ENCODE assay signal across 9 mouse cellular contexts in the genomic region with DNA sequence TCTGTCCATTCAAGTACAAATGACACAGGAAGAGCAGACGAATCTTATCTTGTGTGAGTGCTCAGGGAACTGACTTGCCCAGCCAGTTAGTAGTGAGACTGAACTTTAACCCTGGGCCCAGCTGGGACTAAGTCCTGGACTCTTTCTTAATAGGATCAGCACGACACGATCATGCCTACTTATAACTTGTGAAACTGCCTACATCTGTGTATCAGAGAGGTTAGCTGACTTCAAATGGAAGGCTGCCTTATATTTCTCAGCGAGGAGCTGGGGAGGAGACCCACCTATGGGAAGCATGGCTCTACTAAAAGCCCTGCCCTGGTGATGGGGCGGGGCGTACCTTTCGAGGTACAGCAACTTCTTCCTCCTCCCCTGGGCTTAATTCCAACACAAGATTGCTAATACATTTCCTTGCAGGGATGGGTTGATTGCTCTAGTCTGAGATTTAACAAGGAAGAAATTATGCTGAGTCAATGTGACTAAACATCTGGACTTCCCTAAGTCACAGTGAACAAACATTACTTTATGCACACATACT. TPM values are rescaled to one million over a fixed set of nuclear protein-coding genes. Genes with fewer than 3 reads are reported as not detected.
DNase-seq lines count a peak whose midpoint lies in the region; ATAC-seq lines count a peak whose summit lies in the region.
"Had no signal": no experiment of that assay in that cellular context is flagged by ENCODE, and none has a peak within 500 bp of the region (broad histone marks: within the 10 kb centered on the region; RNA-seq: fewer than 3 reads in every experiment).

No protein-coding gene starts in this region.

- H3K9ac ChIP-seq in stomach, embryonic 15.5 days = no peak overlapping the region
- H3K9ac ChIP-seq in forebrain, embryonic 16.5 days (replicated peaks; ENCODE audit: low read depth, low read length) = no peak overlapping the region
- no peak overlapping the region for H3K9ac ChIP-seq in hindbrain, embryonic 13.5 days
- H3K9ac ChIP-seq: midbrain, embryonic 13.5 days had no signal

- WGBS in large intestine, adult 2 months = 19% methylated on average over 7 of the region's 7 CpGs
- WGBS in stomach, embryonic 15.5 days = 47% methylated on average over 7 of the region's 7 CpGs
- WGBS in forebrain, embryonic 16.5 days = 76% methylated on average over 7 of the region's 7 CpGs
- WGBS in hindbrain, embryonic 13.5 days = 77% methylated on average over 7 of the region's 7 CpGs

- DNase-seq in lung, adult 18-20 months = peak; percentile 70 to 79
- no peak for DNase-seq in lung, postnatal 14 days
- DNase-seq in large intestine, adult 2 months (ENCODE audit: low read depth, low spot score) = peak; percentile 97

- peak overlapping the region; percentile 43 for H3K27ac ChIP-seq in brown adipose tissue, adult 24 weeks (replicated peaks; ENCODE audit: low read depth, low read length)
- H3K27ac ChIP-seq in stomach, embryonic 15.5 days = peak overlapping the region; percentile 83
- no peak overlapping the region for H3K27ac ChIP-seq in forebrain, embryonic 16.5 days (ENCODE audit: low read length)
- no peak overlapping the region for H3K27ac ChIP-seq in hindbrain, embryonic 13.5 days
- H3K27ac ChIP-seq: midbrain, embryonic 13.5 days had no signal

- no peaks in the 10 kb centered on the region for H3K9me3 ChIP-seq in stomach, embryonic 15.5 days
- no peaks in the 10 kb centered on the region for H3K9me3 ChIP-seq in forebrain, embryonic 16.5 days (ENCODE audit: control insufficient read depth, low read length)
- H3K9me3 ChIP-seq in hindbrain, embryonic 13.5 days = no peaks in the 10 kb centered on the region
- H3K9me3 ChIP-seq: midbrain, embryonic 13.5 days had no signal

- H3K4me2 ChIP-seq in stomach, embryonic 15.5 days = no peak overlapping the region
- H3K4me2 ChIP-seq in forebrain, embryonic 16.5 days (ENCODE audit: low read length) = no peak overlapping the region
- H3K4me2 ChIP-seq in hindbrain, embryonic 13.5 days = no peak overlapping the region
- H3K4me2 ChIP-seq: midbrain, embryonic 13.5 days had no signal

- H3K27me3 ChIP-seq in stomach, embryonic 15.5 days (replicated peaks) = no peaks in the 10 kb centered on the region
- H3K27me3 ChIP-seq in forebrain, embryonic 16.5 days (replicated peaks; ENCODE audit: control insufficient read depth, insufficient read depth, low read length) = no peaks in the 10 kb centered on the region
- no peaks in the 10 kb centered on the region for H3K27me3 ChIP-seq in hindbrain, embryonic 13.5 days
- H3K27me3 ChIP-seq: midbrain, embryonic 13.5 days had no signal

- H3K4me1 ChIP-seq in brown adipose tissue, adult 24 weeks (ENCODE audit: control insufficient read depth, insufficient read depth, insufficient read length, low read length) = peaks cover 14% of the 10 kb centered on the region
- H3K4me1 ChIP-seq in stomach, embryonic 15.5 days = peaks cover 17% of the 10 kb centered on the region
- peaks cover 7% of the 10 kb centered on the region for H3K4me1 ChIP-seq in forebrain, embryonic 16.5 days (replicated peaks; ENCODE audit: control insufficient read depth, insufficient read depth, low read length)
- peaks cover 25% of the 10 kb centered on the region for H3K4me1 ChIP-seq in hindbrain, embryonic 13.5 days (replicated peaks)

- H3K4me3 ChIP-seq in brown adipose tissue, adult 24 weeks (ENCODE audit: insufficient read depth, low read depth, low read length) = no peak overlapping the region
- H3K4me3 ChIP-seq in stomach, embryonic 15.5 days (replicated peaks) = no peak overlapping the region
- no peak overlapping the region for H3K4me3 ChIP-seq in forebrain, embryonic 16.5 days (replicated peaks; ENCODE audit: low read length)
- H3K4me3 ChIP-seq in hindbrain, embryonic 13.5 days = no peak overlapping the region
- H3K4me3 ChIP-seq: midbrain, embryonic 13.5 days had no signal

- no peaks in the 10 kb centered on the region for H3K36me3 ChIP-seq in stomach, embryonic 15.5 days
- H3K36me3 ChIP-seq in forebrain, embryonic 16.5 days (ENCODE audit: control insufficient read depth, insufficient read depth) = peaks cover 3% of the 10 kb centered on the region; the same call in 1 of the 2 replicates
- peaks cover 5% of the 10 kb centered on the region for H3K36me3 ChIP-seq in hindbrain, embryonic 13.5 days

- ATAC-seq in stomach, embryonic 15.5 days (ENCODE audit: insufficient read depth, low FRiP score, low read depth) = no peak
- ATAC-seq in forebrain, embryonic 16.5 days = no peak
- ATAC-seq in hindbrain, embryonic 13.5 days (ENCODE audit: low FRiP score) = no peak
- ATAC-seq in erythroid progenitor cell, adult 5-6 weeks (replicated peaks; ENCODE audit: low FRiP score, poor library complexity, severe bottlenecking) = no peak
- ATAC-seq: midbrain, embryonic 13.5 days had no signal

RNA-seq across cellular contexts. Expression of a gene that starts 3.9 kb away (rescaled TPM):
- 583 and 610 TPM in 2 replicates for polyA plus RNA-seq in brown adipose tissue, adult 24 weeks (2012; ENCODE audit: insufficient read depth, insufficient read length, missing spikeins)
- polyA plus RNA-seq in large intestine, adult 2 months (2012; rRNA removed) = 273 and 306 TPM in 2 replicates
- polyA plus RNA-seq in stomach, embryonic 15.5 days (2015; fragmentation: Nextera tagmentation; extraction: Ambion mirVana) = 166 and 178 TPM in 2 replicates
- 94.6 and 94.7 TPM in 2 replicates for polyA plus RNA-seq in forebrain, embryonic 16.5 days (2015; fragmentation: Nextera tagmentation; extraction: Ambion mirVana)
- polyA plus RNA-seq in hindbrain, embryonic 13.5 days (2015; fragmentation: Nextera tagmentation; extraction: Ambion mirVana) = 111 and 114 TPM in 2 replicates
- total RNA-seq in erythroid progenitor cell, adult 5-6 weeks (2015; ENCODE audit: low replicate concordance) = 32.1 and 45.7 TPM in 2 replicates
- total RNA-seq in erythroid progenitor cell, adult 5-6 weeks (2017; ENCODE audit: low replicate concordance) = 17.5 and 20.0 TPM in 2 replicates

RNA-seq across cellular contexts. Expression of a gene that starts 33.0 kb away (rescaled TPM):
- not detected in 2 replicates for polyA plus RNA-seq in brown adipose tissue, adult 24 weeks (2012; ENCODE audit: insufficient read depth, insufficient read length, missing spikeins)
- polyA plus RNA-seq in large intestine, adult 2 months (2012; rRNA removed) = 4.9 and 5.1 TPM in 2 replicates
- polyA plus RNA-seq in stomach, embryonic 15.5 days (2015; fragmentation: Nextera tagmentation; extraction: Ambion mirVana) = 22.6 and 23.7 TPM in 2 replicates
- polyA plus RNA-seq in forebrain, embryonic 16.5 days (2015; fragmentation: Nextera tagmentation; extraction: Ambion mirVana) = 22.2 and 24.9 TPM in 2 replicates
- 22.1 and 24.3 TPM in 2 replicates for polyA plus RNA-seq in hindbrain, embryonic 13.5 days (2015; fragmentation: Nextera tagmentation; extraction: Ambion mirVana)
- total RNA-seq in erythroid progenitor cell, adult 5-6 weeks (2015; ENCODE audit: low replicate concordance) = 6.1 and 9.6 TPM in 2 replicates
- total RNA-seq in erythroid progenitor cell, adult 5-6 weeks (2017; ENCODE audit: low replicate concordance) = 6.9 and 44.3 TPM in 2 replicates

RNA-seq across cellular contexts. Expression of a gene that starts 43.9 kb away (rescaled TPM):
- not detected in 2 replicates for polyA plus RNA-seq in brown adipose tissue, adult 24 weeks (2012; ENCODE audit: insufficient read depth, insufficient read length, missing spikeins)
- 0.14 TPM in 1 of 2 replicates, not detected in the other for polyA plus RNA-seq in large intestine, adult 2 months (2012; rRNA removed)
- polyA plus RNA-seq in stomach, embryonic 15.5 days (2015; fragmentation: Nextera tagmentation; extraction: Ambion mirVana) = 0.35 and 0.41 TPM in 2 replicates
- 1.4 and 1.8 TPM in 2 replicates for polyA plus RNA-seq in forebrain, embryonic 16.5 days (2015; fragmentation: Nextera tagmentation; extraction: Ambion mirVana)
- polyA plus RNA-seq in hindbrain, embryonic 13.5 days (2015; fragmentation: Nextera tagmentation; extraction: Ambion mirVana) = 0.35 and 0.41 TPM in 2 replicates
- not detected in 2 replicates for total RNA-seq in erythroid progenitor cell, adult 5-6 weeks (2015; ENCODE audit: low replicate concordance)
- not detected in 2 replicates for total RNA-seq in erythroid progenitor cell, adult 5-6 weeks (2017; ENCODE audit: low replicate concordance)

Comparison
In these comparisons a context has a peak if more than half of its experiments do, and no peak if none do; other contexts are left out.
1. H3K27ac ChIP-seq: peak in brown adipose tissue, adult 24 weeks (single experiment) and stomach, embryonic 15.5 days (single experiment); none in forebrain, embryonic 16.5 days (single experiment) and hindbrain, embryonic 13.5 days (single experiment).